Mouse (Mus musculus) inflammation-experienced regulatory T-cells, adult 6 months (primary cell): Measurements from ENCODE around the gene Castor2. TPM values are rescaled to one million over a fixed set of nuclear protein-coding genes. Genes with fewer than 3 reads are reported as not detected.

Source experiments
- ATAC-seq: one replicate; pipeline ENCODE4 v1.8.0; 2017
- polyA plus RNA-seq, 3 experiments: library from polyadenylated mRNA; unstranded; fragments of 100-300 nt; shearing (Covaris generic); gene quantifications; one replicate each; pipeline ENCODE4 v1.2.1; 2017

The Castor2 gene
- 1 to 10 TPM; 1.6 to 6.5 (median 5.4) TPM for polyA plus RNA-seq

DNA sequence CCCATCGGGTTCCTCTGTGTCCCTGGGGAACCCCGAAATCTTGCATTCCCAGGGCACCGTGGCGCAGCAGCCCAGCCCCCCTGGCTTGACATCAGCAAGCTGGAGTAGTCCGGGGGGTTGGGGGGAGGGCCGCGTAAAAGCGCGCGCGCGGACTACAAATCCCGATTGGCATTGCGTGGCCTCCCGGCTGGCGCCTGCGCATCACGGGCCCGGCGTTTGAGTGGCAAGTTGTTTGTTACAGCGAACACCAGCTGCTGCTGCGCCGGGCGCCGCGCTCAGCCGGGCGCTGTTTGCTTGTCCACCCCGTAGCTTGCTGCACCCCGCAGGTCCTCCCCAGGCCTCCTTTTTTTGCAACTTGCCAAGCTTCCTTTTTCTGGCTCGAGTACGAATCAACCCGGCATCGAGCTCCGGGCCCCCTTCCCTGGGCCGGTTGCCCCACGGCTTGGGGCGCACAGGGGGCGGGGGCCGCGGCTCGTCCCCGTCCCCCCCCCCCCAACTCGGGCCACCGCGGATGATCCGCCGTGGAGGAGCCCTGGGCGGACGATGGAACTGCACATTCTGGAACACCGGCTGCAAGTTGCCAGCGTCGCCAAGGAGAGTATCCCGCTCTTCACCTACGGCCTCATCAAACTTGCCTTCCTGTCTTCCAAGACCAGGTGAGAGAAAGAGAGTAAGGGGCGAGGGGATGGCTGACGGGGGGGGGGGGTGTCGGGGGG lies at the start of gene Castor2:
Gene Castor2, plus strand, starts transcription at position 216 of the 716 bp plus-strand sequence.
- peak; percentile 96 for ATAC-seq

DNA sequence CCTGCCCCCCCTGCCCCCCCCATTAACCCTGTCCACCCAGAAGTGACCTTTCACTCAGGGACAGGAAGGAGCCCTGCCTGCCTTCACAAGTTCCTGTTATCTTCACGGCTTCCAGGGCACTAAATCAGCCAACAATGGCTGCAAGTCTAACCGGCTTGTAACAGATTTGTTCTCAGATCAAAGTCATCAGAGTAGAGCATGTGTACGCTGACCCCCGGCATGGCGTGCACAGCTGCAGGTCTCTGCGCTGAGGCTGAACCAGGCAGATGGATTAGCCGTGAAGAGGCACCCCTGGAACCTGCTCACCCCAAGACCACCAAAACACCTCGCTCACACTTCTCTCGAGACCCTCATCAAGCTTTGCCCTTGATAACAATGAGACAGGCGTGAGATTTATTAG lies 48.8 kb upstream of the Castor2 start:
- no peak for ATAC-seq

DNA sequence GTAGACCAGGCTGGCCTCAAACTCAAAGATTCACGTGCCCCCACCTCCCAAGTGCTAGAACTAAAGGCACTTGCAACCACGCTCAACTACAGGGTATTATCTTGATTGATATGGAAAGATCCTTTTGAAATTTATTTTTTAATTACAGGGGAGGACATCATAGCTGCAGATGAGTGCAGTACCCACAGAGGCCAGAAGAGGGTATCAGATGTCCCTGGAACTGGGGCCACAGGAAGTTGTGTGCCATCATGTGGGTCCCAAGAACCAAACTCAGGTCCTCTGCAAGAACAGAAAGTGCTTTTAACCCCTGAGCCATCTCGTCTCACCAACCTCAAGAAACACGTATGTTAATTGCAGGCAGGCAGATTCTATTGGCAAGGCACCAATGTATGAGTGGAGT lies 46.9 kb upstream of the Castor2 start:
- no peak for ATAC-seq

DNA sequence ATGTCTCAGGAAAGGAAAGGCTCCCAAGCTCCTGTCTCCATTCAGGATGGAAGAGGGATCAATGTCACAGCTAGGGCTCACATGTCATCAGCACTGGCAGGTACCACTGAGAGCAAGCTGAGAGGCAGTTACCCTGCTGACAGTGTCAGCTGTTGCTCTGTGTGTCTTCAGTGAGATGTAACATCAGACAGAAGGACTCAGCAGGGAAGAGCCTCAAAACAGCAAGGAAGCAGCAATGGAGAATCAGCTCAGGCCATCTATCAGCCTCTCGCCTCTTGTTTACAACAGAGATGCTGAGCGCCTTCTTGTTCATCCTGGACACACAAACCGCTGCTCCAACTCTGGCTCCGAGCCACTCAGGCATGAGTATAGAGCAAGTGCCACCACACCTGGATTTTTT lies 45.0 kb upstream of the Castor2 start:
- ATAC-seq, result no peak

DNA sequence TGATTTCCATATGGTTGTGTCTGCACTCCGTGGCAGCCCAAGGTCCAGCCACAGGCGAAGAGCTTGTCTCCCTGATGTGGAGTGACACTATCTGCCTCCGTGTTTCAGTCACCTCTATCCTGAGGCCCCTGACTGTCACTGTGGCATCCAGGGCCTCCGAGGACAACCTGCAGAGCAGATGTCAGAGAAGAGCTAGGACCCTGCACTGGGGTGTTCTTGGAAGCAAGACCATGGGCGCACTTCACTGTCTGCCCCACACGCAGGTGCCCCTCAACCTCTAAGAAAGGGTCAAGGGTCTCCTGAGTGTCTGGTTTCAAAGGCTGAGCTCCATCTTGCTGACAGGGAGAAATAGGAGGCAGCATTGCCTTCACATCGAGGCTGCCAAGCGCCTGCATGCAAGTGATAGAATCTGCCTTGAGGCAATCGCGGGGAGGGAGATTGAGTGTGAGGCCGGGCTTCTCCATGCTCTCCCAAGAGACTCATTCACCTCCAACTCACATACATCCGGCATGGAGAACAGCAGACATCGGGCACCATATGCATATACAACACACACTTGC lies 40.6 kb upstream of the Castor2 start:
- ATAC-seq, result no peak

DNA sequence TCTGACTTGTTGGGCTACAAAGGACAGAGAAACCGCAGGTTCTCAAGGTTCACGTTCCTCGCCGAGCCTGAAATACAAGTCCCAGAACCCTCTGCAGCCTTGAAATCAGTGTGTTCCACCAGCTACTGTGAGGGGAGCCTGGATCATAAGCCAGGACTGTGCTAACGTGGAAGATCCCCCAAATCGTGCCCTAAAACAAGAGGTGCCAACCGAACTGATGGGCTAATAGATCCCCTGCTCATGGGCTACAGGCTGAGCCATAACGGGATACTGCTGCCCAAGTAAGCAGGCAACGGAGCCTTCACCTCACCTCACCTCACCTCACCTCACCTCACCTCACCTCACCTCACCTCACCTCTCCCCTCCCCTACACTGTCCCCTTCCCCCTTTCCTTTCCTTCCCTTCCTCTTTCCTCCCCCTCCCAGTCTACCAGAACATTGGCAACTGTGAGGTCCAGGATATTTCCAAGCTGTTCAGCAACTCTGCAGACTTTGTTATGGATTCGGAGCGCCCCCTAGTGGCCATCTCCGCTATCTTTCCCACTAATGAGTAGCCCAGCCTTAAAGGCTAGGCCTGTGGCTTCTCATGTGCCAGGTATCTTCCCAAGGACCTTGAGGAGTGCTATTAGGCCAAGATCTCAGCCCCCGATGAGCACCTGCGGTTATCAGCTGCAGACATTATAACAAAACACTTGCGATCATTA lies 36.0 kb upstream of the Castor2 start:
- no peak for ATAC-seq

DNA sequence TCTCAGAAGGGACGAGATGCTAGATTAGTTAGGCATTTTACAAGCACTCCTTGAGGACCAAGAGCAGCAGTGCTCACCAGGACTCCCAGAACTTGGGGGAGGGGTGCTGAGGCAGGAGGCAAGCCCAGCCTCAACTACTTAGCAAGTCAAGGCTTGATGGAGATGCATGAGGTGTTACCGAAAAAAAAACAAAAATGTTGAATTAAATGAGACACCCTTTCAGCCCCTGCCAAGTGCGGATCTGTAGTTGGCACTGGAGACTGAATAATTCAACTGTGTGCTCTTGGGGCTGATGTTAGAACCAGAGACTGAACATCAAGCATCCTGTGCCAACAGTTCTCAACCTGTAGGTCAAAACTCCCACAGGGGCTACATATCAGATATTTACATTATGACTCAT lies 33.2 kb upstream of the Castor2 start:
- no peak for ATAC-seq

DNA sequence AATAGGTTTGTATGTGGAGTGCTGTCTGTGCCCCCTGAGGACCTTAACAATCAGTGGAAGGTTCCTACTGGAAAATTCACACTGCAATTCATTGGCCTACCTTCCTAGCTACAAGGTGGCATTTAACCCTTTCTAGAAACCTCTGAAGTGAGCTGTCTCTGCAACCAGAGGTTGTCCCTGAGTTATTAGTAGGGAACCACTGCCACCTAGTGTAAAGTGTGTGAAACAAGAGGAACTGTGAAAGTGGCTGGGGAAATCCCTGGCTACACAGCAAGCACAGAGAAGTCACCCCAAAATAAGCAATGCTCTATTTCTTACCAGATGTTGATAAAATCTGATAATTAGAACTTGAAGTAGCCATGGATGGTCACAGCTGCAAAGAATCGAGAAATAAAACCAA lies 31.6 kb upstream of the Castor2 start:
- no peak for ATAC-seq

DNA sequence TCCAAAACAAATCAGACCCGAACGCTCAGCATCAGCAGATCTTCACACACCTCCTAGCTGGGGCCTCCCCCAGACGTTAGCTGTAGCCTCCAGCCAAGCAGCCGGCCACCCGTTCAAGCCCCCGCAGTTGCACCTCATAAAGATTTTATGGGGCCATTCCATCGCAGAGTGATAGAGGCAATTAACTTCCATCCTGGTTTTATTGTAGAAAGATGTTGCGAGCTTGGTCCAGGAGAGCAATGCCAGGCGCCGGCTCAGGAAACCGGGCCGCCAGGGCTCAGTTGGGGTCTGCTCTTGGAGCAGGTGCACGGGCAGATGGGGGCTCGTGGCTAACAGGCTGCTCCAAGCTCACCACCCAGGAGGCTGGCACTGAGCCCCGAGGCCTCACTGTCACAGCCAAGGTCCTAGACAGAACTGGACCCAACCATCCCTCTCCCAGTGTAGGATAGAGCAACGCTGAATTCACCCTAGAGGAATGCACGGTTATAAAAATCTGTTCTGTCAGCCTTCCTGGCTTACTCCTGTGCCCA lies 25.9 kb upstream of the Castor2 start:
- ATAC-seq, result no peak

DNA sequence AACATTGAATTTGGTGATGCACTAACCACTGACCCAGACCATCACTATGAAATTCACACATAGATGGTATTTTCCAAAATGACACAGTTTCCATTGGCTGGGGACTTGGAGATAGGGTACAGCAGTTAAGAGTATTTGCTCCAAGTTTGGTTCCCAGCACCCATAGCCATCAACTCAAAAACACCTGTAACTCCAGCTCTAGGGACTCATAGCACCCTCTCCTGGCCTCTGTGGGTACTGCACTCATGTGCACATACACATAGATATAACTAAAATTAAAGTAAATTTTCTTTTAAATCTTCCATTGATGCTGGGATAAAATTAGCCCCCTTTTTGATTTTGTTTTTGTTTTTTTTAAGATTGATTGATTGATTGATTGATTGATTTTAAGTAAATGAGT lies 25.1 kb upstream of the Castor2 start:
- no peak for ATAC-seq

DNA sequence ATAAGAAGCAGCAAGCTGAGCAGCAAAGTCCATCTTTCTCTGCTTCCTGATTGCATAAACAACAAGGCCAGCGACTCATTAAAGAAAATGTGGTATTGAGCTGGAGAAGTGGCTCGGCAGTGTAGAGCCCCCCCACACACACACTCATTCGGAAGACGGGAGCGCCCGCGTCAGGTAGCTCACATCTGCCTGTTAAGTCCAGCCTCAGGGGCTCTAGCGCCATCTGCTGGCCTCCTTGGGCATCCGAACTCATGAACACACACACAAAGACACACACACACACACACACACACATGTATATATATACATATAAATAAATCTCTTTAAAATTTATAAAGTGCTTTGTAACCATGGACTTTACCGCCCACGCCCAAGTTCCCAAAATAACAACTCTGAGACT lies 23.3 kb upstream of the Castor2 start:
- ATAC-seq, result no peak

DNA sequence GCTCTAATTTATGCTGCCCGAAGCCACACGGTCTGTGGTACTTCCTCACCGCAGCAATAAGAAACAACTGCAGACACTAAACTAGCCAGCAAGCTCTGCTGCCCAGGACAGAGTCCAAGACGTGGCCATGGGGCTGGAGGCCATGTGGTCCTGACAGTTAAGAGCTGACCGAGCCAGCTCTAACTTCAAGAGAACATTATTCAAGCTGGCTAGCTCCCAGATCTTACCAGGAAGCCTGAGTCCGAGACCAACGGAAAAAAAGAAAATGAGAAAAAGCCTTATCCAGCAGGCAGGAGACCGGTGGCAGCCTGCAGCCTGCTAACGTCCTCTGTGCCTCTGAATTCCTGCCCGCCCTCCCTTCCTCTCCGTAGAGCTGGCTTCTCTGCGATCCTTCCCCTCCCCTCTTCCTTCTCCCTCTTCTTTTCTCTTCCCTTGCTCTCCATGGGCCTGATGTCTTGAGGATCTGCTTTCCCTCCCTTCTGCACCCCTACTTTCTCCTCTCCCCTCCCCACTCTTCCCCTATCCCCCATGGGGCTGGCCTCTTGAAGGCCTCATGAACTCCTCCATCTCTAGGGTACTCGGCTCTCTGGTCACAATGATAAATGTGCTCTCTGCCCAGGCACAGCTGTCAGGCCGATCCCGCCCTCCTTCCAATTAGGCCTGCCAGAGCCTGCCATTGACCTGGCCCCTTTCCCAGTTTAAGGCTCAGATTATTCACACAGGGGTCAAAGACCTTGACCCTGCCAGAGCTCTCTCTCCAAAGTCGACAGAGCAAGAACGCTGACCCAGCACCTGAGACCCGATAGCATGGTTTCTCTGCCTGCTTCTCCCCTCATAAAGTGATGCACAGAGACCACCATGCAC lies 18.6 kb upstream of the Castor2 start:
- no peak for ATAC-seq

DNA sequence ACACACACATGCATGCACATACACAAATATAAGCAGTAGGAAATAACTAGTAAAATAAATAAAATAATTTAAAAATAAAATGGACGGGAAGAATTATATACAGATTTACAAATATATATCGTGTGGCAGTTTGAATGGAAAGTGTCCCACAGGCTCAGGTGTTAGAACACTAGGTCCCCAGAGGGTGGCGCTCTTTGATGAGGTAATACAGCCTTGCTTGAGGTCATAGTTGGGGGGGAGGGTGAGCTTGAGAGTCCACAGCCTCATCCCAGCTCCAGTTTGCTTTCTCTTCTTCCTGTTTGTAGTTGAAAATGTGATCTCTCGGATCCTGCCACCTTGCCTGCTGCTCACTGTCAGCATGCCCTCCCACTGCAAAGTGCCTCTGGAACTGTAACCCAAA lies 14.3 kb upstream of the Castor2 start:
- no peak for ATAC-seq

DNA sequence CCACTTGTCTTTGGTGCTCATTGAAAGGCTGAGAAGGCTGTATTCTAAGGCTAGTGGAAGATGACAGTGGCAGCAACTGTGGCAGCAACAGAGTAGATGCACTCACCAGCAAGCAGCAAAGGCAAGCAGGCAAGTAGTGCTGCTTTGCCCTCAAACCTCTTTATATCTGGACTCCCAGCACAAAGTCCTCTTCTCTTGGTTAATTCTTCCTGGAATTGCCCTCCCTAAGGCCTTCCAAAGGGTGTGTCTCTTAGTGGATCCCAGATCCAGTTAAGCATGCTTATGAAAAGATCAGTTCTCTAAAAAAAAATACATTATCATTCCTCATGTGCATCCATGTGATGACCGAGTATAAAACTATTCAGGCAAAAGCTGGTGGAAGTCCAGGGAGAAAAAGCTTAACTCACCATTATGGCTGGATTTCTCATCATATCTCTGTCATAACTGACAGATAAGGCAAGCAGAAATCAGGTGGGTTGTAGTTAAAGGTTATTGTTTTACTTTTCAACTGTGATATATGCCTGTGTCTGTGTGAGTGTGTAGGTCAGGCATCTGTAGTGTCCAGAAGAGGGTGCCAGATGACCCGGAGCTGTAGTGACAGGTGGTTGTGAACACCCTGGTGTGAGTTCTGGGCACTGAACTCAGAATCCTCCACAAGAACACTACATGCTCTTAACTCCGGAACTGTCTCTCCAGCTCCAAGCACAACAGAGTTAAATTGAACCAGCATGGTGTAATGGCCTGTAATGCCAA lies 13.4 kb upstream of the Castor2 start:
- no peak for ATAC-seq

DNA sequence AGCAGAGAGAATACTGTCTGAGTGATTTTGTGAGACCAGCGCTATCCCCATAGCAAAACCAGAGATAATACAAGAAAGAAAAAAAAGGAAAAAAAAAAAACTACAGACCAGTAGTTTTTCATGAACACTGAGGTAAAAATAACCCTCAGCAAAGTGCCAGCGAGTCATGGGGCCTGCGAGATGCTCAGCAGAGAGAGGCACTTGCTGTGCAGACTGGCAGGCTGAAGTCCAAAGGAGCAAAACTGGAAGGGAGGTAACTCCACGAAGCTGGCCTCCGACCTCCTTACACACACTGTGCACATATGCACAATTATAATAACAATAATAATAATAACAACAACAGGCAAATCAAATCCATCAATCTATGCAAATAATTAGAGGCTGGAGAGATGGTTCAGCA lies 12.3 kb upstream of the Castor2 start:
- ATAC-seq, result no peak

DNA sequence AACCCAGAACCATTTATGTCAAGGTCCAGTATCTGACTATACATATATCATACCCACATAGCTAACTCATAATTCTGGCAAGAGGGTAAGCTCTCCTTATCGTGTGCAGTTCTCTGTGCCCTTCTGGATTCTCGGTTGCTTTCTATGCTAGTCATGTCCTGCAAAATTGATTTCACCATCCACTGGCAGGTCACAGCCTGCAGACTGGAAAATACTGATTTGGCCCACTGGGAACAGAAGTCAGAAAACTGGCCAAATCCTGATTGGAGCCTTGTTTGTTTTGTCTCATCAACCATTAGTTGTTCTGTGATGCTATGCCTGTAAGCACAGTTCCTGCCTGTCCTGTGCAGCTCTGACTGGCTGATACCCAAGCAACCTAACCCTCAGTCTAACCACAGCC lies 3.7 kb upstream of the Castor2 start:
- ATAC-seq, result no peak

DNA sequence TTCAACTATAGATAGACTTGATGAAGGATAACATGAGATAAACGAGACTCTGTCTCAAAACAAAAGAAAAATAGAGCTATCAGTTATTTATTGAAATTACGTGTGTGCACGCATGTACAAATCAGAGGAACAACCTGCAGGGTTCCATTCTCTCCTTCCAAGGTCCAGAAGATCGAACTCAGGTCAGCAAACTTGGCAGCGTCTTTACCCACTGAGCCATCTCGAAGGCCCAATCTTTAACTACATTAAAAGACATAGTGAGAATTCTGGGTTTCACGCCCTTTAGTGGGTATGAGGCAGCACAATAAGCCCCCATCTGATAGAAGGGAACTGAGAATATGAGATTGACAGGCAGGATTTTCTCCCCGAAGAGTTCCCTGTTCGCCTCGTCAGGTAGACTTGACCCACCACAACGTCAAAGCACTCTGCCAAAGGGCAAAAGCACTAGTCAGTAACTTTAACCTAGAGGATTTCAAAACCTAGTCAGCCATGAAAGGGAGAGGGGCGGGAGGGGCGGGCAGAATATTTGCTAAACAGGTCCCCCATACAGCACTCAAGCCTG lies 1.1 kb upstream of the Castor2 start:
- ATAC-seq, result no peak

DNA sequence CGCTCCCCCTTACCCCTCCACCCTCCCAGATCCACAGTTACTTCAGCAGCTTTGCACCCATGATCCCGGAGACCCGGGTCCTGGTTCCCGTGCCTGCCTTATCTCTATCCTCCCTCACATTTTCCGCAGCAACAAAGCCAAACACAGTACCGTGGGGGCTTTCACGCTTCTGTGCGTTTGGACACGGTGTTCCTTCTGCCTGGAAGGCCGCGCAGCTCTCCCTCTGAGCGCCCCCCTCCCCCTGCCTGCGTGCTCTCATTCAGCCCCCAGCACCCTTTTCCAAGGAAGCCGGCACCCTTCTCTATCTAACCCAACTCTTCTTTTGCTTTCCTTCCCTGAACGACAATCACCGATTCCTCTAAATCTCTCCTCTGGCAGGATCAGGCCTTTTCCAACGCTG lies 535 bp upstream of the Castor2 start:
- ATAC-seq, result no peak

DNA sequence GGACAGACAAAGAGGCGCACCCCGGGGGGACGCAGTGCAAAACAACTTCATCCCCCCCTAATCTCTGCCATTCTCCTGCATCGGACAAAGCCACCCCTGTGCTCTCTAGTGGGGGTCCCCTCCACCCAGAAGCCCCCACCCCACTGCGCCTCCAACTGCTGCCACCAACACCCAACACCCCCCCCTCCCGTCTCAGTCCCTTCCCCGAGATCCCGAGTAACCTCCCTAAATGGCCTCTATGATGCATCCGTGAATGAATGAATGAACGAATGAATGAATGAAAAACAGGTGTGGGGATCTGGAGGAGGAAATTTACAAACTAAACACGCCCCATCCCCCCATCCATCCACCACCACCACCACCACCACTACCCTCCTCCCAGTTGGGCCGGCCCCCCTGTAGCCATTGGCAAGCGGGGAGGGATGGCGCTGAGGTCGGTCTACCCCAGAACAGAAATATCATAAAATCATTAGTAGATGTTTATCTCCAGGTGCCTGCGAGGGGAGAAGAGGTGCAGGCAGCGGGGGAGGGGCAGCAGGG lies 791 bp downstream of the Castor2 start:
- no peak for ATAC-seq

DNA sequence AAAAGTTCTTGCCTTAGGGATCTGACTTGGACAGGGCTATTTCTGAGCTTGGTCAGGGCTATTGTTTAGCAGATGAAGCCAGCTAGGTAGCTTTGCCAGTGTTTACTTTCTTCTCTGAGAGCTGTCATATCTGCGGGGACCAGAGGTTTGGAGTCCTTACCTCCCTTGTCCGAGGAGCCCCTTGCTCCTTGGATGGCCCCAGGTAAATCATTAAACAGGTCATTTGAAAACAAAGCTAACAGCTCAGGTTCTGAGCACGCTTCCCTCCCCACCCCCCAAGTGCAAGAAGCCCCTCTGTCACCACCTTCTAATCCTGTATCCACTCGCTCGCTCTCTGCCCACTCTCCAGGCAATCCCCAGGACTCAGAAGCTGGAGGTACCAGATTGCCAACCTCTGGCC lies 1.8 kb downstream of the Castor2 start:
- no peak for ATAC-seq

DNA sequence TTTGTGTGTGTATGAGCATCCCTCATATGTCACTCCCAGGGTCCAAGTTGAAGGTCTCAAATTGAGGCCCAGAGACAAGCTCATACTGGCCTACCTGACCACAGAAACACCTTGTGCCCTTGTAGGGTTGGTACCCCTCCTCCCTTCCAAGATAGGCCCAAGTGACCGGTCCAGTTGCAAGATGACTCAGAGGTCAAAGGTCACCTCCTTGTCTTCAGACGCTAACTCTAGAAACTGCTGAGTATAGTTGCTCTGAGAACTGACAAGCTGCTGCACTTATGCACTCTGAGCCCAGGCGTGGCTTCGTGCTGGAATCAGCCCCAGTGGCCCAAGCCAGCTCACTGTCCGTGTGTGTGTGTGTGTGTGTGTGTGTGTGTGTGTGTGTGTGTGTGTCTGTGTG lies 2.4 kb downstream of the Castor2 start:
- no peak for ATAC-seq

DNA sequence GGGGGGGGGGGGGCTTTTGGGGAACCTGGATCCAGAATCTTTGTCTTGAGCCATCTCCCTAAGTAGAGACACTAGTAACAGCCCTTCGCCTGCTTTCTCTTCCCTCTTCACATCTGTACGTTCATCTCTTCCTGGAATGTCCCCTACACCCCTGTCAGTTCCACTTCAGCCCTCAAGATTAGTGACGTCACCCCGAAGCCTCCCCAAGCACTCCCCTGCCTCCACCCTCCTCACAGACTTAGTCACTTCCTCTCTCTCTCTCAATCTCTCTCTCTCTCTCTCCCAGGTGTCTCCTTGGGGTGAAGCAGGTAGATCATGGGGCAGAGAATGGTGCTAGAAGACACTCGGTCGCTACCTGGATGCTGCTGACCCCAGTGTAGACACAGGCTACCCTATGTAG lies 3.2 kb downstream of the Castor2 start:
- no peak for ATAC-seq
